ENCODE assay signal across 34 mouse cellular contexts in the genomic region with DNA sequence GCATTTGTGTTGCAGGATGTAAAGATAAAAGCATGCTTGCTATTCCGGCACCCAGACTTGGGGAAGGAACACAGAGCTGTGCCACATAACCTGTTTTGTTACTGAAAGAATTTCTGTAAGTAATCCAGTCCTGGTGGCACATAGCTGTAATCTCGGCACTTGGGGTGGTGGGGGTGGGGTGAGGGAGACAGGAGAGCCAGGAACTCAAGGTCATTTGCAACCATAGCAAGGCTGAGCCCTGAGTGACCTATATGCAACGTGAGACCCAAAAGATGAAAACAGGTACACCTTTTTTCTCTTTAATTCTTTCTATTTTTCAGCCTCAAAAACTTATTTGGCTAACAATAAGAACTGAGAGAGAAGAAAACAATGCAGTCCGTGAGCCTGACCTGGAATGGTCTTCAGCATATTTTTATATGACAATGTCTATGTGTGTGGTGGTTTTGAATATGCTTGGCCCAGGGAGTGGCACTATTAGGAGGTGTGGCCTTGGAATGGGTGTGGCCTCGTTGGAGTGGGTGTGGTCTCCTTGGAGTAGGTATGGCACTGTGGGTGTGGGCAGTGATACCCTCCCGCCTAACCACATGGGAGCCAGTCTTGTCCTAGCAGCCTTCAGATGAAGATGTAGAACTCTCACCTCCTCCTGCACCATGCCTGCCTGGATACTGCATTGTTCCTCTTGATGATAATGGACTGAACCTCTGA. TPM values are rescaled to one million over a fixed set of nuclear protein-coding genes. Genes with fewer than 3 reads are reported as not detected.
DNase-seq lines count a peak whose midpoint lies in the region; ATAC-seq and TF ChIP-seq lines count a peak whose summit lies in the region.
"Had no signal": no experiment of that assay in that cellular context is flagged by ENCODE, and none has a peak within 500 bp of the region (broad histone marks: within the 10 kb centered on the region; RNA-seq: fewer than 3 reads in every experiment).

No protein-coding gene starts in this region.

- intact Hi-C loops in gastrocnemius, adult 2 months (cut with DNase I) = loop anchor here (5.0 kb wide), 2 partner anchors 153 to 208 kb away; a partner anchor contains a TSS

- no peak for ATAC-seq in heart, embryonic 14.5 days (ENCODE audit: insufficient number of reproducible peaks, insufficient read depth, low FRiP score, low read depth)
- no peak for ATAC-seq in lung, embryonic 15.5 days (ENCODE audit: borderline replicate concordance, extremely low read depth, low FRiP score, low TSS enrichment)
- ATAC-seq: Patski had no signal

- H3K27me3 ChIP-seq in heart, embryonic 14.5 days (ENCODE audit: control insufficient read depth, insufficient read depth, low read length) = no peaks in the 10 kb centered on the region
- peaks cover 9% of the 10 kb centered on the region; the same call in 1 of the 2 replicates for H3K27me3 ChIP-seq in lung, embryonic 15.5 days
- H3K27me3 ChIP-seq: Patski had no signal

- H3K9ac ChIP-seq in heart, embryonic 14.5 days (ENCODE audit: low read length) = no peak overlapping the region
- H3K9ac ChIP-seq in lung, embryonic 15.5 days = no peak overlapping the region
- H3K9ac ChIP-seq: forebrain, embryonic 12.5 days; hindbrain, embryonic 13.5 days; kidney, embryonic 15.5 days; limb, embryonic 12.5 days; liver, embryonic 14.5 days; midbrain, embryonic 12.5 days had no signal

- peak overlapping the region; percentile 81 for H3K27ac ChIP-seq in gastrocnemius, adult 2 months
- H3K27ac ChIP-seq in heart, embryonic 14.5 days (replicated peaks in 1 of 2; ENCODE audit: control insufficient read depth in 1 of 2, insufficient read depth in 1 of 2, low read depth in 2 of 2, low read length in 2 of 2) = peak overlapping the region; percentile 91 to 92
- H3K27ac ChIP-seq in lung, embryonic 15.5 days = peak overlapping the region; percentile 61
- peak overlapping the region; percentile 39; the same call in 1 of the 2 replicates for H3K27ac ChIP-seq in embryonic fibroblast, embryonic 13.5 days (ENCODE audit: insufficient read depth, low read length)
- H3K27ac ChIP-seq: forebrain, embryonic 12.5 days; hindbrain, embryonic 13.5 days; kidney, embryonic 15.5 days; limb, embryonic 12.5 days; liver, embryonic 14.5 days; midbrain, embryonic 12.5 days; stomach, postnatal 0 days had no signal

- no peak overlapping the region for H3K4me3 ChIP-seq in gastrocnemius, adult 2 months
- H3K4me3 ChIP-seq in heart, embryonic 14.5 days (ENCODE audit: control insufficient read depth in 1 of 2, insufficient read depth in 1 of 2, low read depth in 1 of 2, low read length in 2 of 2) = no peak overlapping the region
- H3K4me3 ChIP-seq in lung, embryonic 15.5 days = no peak overlapping the region
- H3K4me3 ChIP-seq in embryonic fibroblast, embryonic 13.5 days (ENCODE audit: insufficient read depth, low read length) = no peak overlapping the region
- H3K4me3 ChIP-seq: forebrain, embryonic 12.5 days; hindbrain, embryonic 13.5 days; kidney, embryonic 15.5 days; limb, embryonic 12.5 days; midbrain, embryonic 12.5 days had no signal

- no peak for TF ChIP-seq POLR2A in embryonic fibroblast, embryonic 13.5 days (IDR thresholded peaks at IDR 0.05; ENCODE audit: low read depth, low read length)

- no peak overlapping the region for H3K4me2 ChIP-seq in heart, embryonic 14.5 days (ENCODE audit: low read length)
- no peak overlapping the region for H3K4me2 ChIP-seq in lung, embryonic 15.5 days
- H3K4me2 ChIP-seq: forebrain, embryonic 12.5 days; hindbrain, embryonic 13.5 days; kidney, embryonic 15.5 days; limb, embryonic 12.5 days; midbrain, embryonic 12.5 days had no signal

- TF ChIP-seq CTCF in gastrocnemius, adult 2 months (IDR thresholded peaks at IDR 0.05) = no peak
- TF ChIP-seq CTCF in embryonic fibroblast, embryonic 13.5 days (IDR thresholded peaks at IDR 0.05; ENCODE audit: borderline replicate concordance, insufficient read depth, low read length) = no peak

- DNase-seq in gastrocnemius, adult 2 months = no peak
- DNase-seq in gastrocnemius, postnatal 25 days = no peak
- DNase-seq in heart, adult 9 months (ENCODE audit: low spot score in 2 of 2) = no peak
- DNase-seq in lung, postnatal 36 days = no peak
- DNase-seq in urinary bladder, postnatal 14 days (ENCODE audit: low spot score) = no peak
- DNase-seq: cerebellum, adult 18-20 months; cerebellum, postnatal 14 days; kidney, adult 11 months; kidney, postnatal 36 days; layer of hippocampus, postnatal 36 days; thymus, adult 2 months; thymus, postnatal 4 days had no signal

- no peaks in the 10 kb centered on the region for H3K9me3 ChIP-seq in heart, embryonic 14.5 days (ENCODE audit: control insufficient read depth, low read length)
- H3K9me3 ChIP-seq in lung, embryonic 15.5 days = no peaks in the 10 kb centered on the region
- H3K9me3 ChIP-seq: forebrain, embryonic 12.5 days; G1E; hindbrain, embryonic 13.5 days; kidney, embryonic 15.5 days; limb, embryonic 12.5 days; midbrain, embryonic 12.5 days had no signal

- WGBS in heart, embryonic 14.5 days = 51% methylated on average over 6 of the region's 6 CpGs
- 65% methylated on average over 6 of the region's 6 CpGs for WGBS in lung, embryonic 15.5 days

- no peaks in the 10 kb centered on the region for H3K36me3 ChIP-seq in heart, embryonic 14.5 days (ENCODE audit: control insufficient read depth, insufficient read depth, low read length)
- no peaks in the 10 kb centered on the region for H3K36me3 ChIP-seq in lung, embryonic 15.5 days
- H3K36me3 ChIP-seq: forebrain, embryonic 12.5 days; G1E; hindbrain, embryonic 13.5 days; kidney, embryonic 15.5 days; limb, embryonic 12.5 days; midbrain, embryonic 12.5 days had no signal

- peaks cover 40 to 41% of the 10 kb centered on the region in 2 experiments for H3K4me1 ChIP-seq in heart, embryonic 14.5 days (ENCODE audit: control insufficient read depth in 2 of 2, insufficient read depth in 2 of 2, low read length in 2 of 2)
- H3K4me1 ChIP-seq in lung, embryonic 15.5 days = no peaks in the 10 kb centered on the region
- no peaks in the 10 kb centered on the region for H3K4me1 ChIP-seq in embryonic fibroblast, embryonic 13.5 days (ENCODE audit: control insufficient read depth, insufficient read depth, low read length)
- H3K4me1 ChIP-seq: midbrain, embryonic 12.5 days had no signal

RNA-seq across cellular contexts. Expression of a gene that starts 4.0 kb away (rescaled TPM):
- not detected for total RNA-seq in gastrocnemius, adult 2 months (2021)
- total RNA-seq in gastrocnemius, postnatal 25 days (2021) = not detected
- polyA plus RNA-seq in heart, embryonic 14.5 days (2014; fragmentation: Nextera tagmentation; extraction: Ambion mirVana) = not detected in 2 replicates
- not detected in 2 replicates for polyA plus RNA-seq in lung, embryonic 15.5 days (2015; fragmentation: Nextera tagmentation; extraction: Ambion mirVana)
- polyA plus RNA-seq in embryonic fibroblast, embryonic 13.5 days (2011; ENCODE audit: insufficient read length, low read depth, missing spikeins) = not detected in 2 replicates
- total RNA-seq: adrenal gland, postnatal 10 days; gastrocnemius, adult 18-20 months; layer of hippocampus, adult 8-10 months; layer of hippocampus, postnatal 36 days; left cerebral cortex, postnatal 14 days; megakaryocyte progenitor cell, adult 5-6 weeks; monocyte, adult 5-6 weeks; neutrophil, adult 5-6 weeks had no signal
- polyA plus RNA-seq: embryonic facial prominence, embryonic 11.5 days; forebrain, embryonic 12.5 days; G1E; hindbrain, embryonic 13.5 days; kidney, embryonic 15.5 days; limb, embryonic 12.5 days; liver, embryonic 14.5 days; lung, postnatal 0 days; Patski; small intestine, adult 2 months; stomach, postnatal 0 days; thymus, adult 2 months had no signal

RNA-seq across cellular contexts. Expression of a gene that starts 22.7 kb away (rescaled TPM):
- total RNA-seq in gastrocnemius, adult 2 months (2021) = 10 to 100 TPM; 30.3 to 50.9 TPM
- 10 to 100 TPM; 56.0 to 61.4 TPM for total RNA-seq in gastrocnemius, postnatal 25 days (2021)
- polyA plus RNA-seq in heart, embryonic 14.5 days (2014; fragmentation: Nextera tagmentation; extraction: Ambion mirVana) = 67.5 and 72.1 TPM in 2 replicates
- polyA plus RNA-seq in lung, embryonic 15.5 days (2015; fragmentation: Nextera tagmentation; extraction: Ambion mirVana) = 35.1 and 39.0 TPM in 2 replicates
- polyA plus RNA-seq in embryonic fibroblast, embryonic 13.5 days (2011; ENCODE audit: insufficient read length, low read depth, missing spikeins) = 31.5 and 40.8 TPM in 2 replicates

Comparison
In these comparisons a context has a peak if more than half of its experiments do, and no peak if none do; other contexts are left out.
1. H3K27ac ChIP-seq: peak in every context shown above with its lines; median percentile 92 in heart, embryonic 14.5 days; 81 in gastrocnemius, adult 2 months; 61 in lung, embryonic 15.5 days; 39 in embryonic fibroblast, embryonic 13.5 days.